In genomic region chr12:75894316-75894997, GRCm38 (mm10) we compare ENCODE assay signal across 8 mouse cellular contexts.
DNase-seq lines count a peak whose midpoint lies in the region; ATAC-seq and TF ChIP-seq lines count a peak whose summit lies in the region.

No protein-coding gene starts in this region.

- no peak overlapping the region for H3K4me2 ChIP-seq in lung, embryonic 14.5 days

- no peak overlapping the region for H3K4me3 ChIP-seq in lung, embryonic 14.5 days (ENCODE audit: low read depth, low read length)
- no peak overlapping the region for H3K4me3 ChIP-seq in small intestine, adult 2 months (ENCODE audit: low read depth, low read length)

- DNase-seq in frontal cortex, postnatal 14 days (ENCODE audit: low spot score in 2 of 2), result no peak
- peak; percentile 20 for DNase-seq in lung, embryonic 14.5 days
- no peak for DNase-seq in lung, postnatal 14 days
- peak; percentile 70 for DNase-seq in brain, adult 2 months (ENCODE audit: low read depth, low spot score)
- DNase-seq in yolk sac, embryonic 10.5 days (ENCODE audit: low spot score), result no peak
- no peak for DNase-seq in spleen, postnatal 36 days (ENCODE audit: low spot score in 2 of 2)

- H3K9ac ChIP-seq in lung, embryonic 14.5 days, result no peak overlapping the region

- WGBS in lung, embryonic 14.5 days, result 77% methylated on average over 9 of the region's 9 CpGs
- 75% methylated on average over 9 of the region's 9 CpGs for WGBS in small intestine, adult 2 months

- H3K27me3 ChIP-seq in lung, embryonic 14.5 days (ENCODE audit: insufficient read depth, low read length), result no peaks in the 10 kb centered on the region
- H3K27me3 ChIP-seq in small intestine, adult 2 months (ENCODE audit: control insufficient read depth, insufficient read depth, low read length), result no peaks in the 10 kb centered on the region

- TF ChIP-seq CTCF in lung, embryonic 14.5 days (IDR thresholded peaks at IDR 0.05; ENCODE audit: low read depth), result peak; percentile 44
- TF ChIP-seq CTCF in small intestine, adult 2 months (IDR thresholded peaks at IDR 0.05; ENCODE audit: extremely low read depth, insufficient read length, insufficient replicate concordance, low read depth, low read length), result peak; percentile 43; the same call in 1 of the 2 replicates

- no peaks in the 10 kb centered on the region for H3K9me3 ChIP-seq in lung, embryonic 14.5 days (ENCODE audit: low read depth, low read length)

- no peaks in the 10 kb centered on the region for H3K4me1 ChIP-seq in lung, embryonic 14.5 days (ENCODE audit: insufficient read depth)
- no peaks in the 10 kb centered on the region for H3K4me1 ChIP-seq in small intestine, adult 2 months (ENCODE audit: control insufficient read depth, insufficient read depth, insufficient read length, low read length)

- peaks cover 30% of the 10 kb centered on the region for H3K36me3 ChIP-seq in lung, embryonic 14.5 days (ENCODE audit: insufficient read depth)
- H3K36me3 ChIP-seq in small intestine, adult 2 months (ENCODE audit: control insufficient read depth, insufficient read depth, low read length), result peaks cover 25% of the 10 kb centered on the region

- TF ChIP-seq POLR2A in small intestine, adult 2 months (IDR thresholded peaks at IDR 0.05; ENCODE audit: low read depth, low read length), result no peak

- ATAC-seq in frontal cortex, adult (ENCODE audit: low TSS enrichment), result 0 out of 2 replicates have a peak, but pooled peaks have one; percentile 27
- no peak for ATAC-seq in lung, embryonic 14.5 days (ENCODE audit: insufficient read depth)

- H3K27ac ChIP-seq in lung, embryonic 14.5 days (ENCODE audit: low read depth), result no peak overlapping the region
- no peak overlapping the region for H3K27ac ChIP-seq in small intestine, adult 2 months (ENCODE audit: insufficient read depth, low read depth, low read length)

Comparison
In these comparisons a context has a peak if more than half of its experiments do, and no peak if none do; other contexts are left out.
1. DNase-seq: peak in lung, embryonic 14.5 days (single experiment) and brain, adult 2 months (single experiment); none in frontal cortex, postnatal 14 days (0 of 2), lung, postnatal 14 days (single experiment), yolk sac, embryonic 10.5 days (single experiment) and spleen, postnatal 36 days (0 of 2).